Mouse (Mus musculus) kidney, adult 2 months (tissue): ENCODE measurements around the gene Gstcd. TPM values are rescaled to one million over a fixed set of nuclear protein-coding genes. Genes with fewer than 3 reads are reported as not detected.
A peak's percentile ranks its signal among the peaks of the same experiment; 100 is the strongest.

Experiments
- DNase-seq: peaks from one replicate; pipeline ENCODE4 v3.0.0; 2021
- H3K27ac ChIP-seq: fragments of 200-500 bp; 2 replicates; pipeline ENCODE4 v1.5.1; 2012; ENCODE audit warnings: low read depth, low read length, control low read depth, inconsistent platforms; ENCODE audit not compliant: insufficient read depth
- H3K27me3 ChIP-seq: fragments of 200-500 bp; replicated peaks from 2 replicates; pipeline ENCODE4 v1.6.1; 2012; ENCODE audit warnings: mild to moderate bottlenecking, moderate library complexity, low read length, inconsistent platforms; ENCODE audit not compliant: control insufficient read depth, insufficient read depth
- H3K36me3 ChIP-seq: fragments of 200-500 bp; 2 replicates; pipeline ENCODE4 v1.6.1; 2012; ENCODE audit warnings: mild to moderate bottlenecking, moderate library complexity, low read length, inconsistent platforms; ENCODE audit not compliant: control insufficient read depth, insufficient read depth
- H3K4me1 ChIP-seq: fragments of 200-500 bp; 2 replicates; pipeline ENCODE4 v1.6.1; 2011; ENCODE audit warnings: low read length; ENCODE audit not compliant: control insufficient read depth, insufficient read depth
- H3K4me3 ChIP-seq: fragments of 200-500 bp; 2 replicates; pipeline ENCODE4 v1.5.1; 2011; ENCODE audit warnings: mild to moderate bottlenecking, low read depth, low read length, control low read depth; ENCODE audit not compliant: insufficient read depth
- CTCF ChIP-seq: fragments of 200-500 bp; conservative IDR thresholded peaks from 2 replicates; pipeline ENCODE4 v1.5.1; 2011; ENCODE audit warnings: low read depth, mild to moderate bottlenecking, control low read depth, low read length, moderate library complexity, mixed read lengths; ENCODE audit not compliant: insufficient read depth, insufficient read length
- POLR2A ChIP-seq: fragments of 200-500 bp; IDR thresholded peaks from one replicate; pipeline ENCODE4 v1.6.1; 2011; ENCODE audit warnings: low read depth, low read length, control low read depth
- WGBS: fragments of 180-500 bp; shearing (Covaris S2); methylation state at CpG from one replicate; pipeline ENCODE4 v1.1.7; 2018; 5-methylcytosine and 5-hydroxymethylcytosine counted together
- polyA plus RNA-seq: library from polyadenylated mRNA; depleted of rRNA; stranded (reverse); fragments of >200 nt; gene quantifications from 2 replicates; pipeline ENCODE4 v1.2.3, GENCODE M21; 2012

Gstcd gene
- polyA plus RNA-seq, 1 experiment = 2.6 TPM

GRCm38 (mm10) chr3:133090247-133091120 lies 1.3 kb downstream of the Gstcd start:
- peak overlapping the region; percentile 92 for H3K4me3 ChIP-seq
- no peak overlapping the region for H3K27ac ChIP-seq
- 10% methylated on average over 11 of the region's 11 CpGs for WGBS
- H3K4me1 ChIP-seq = peaks cover 5% of the 10 kb centered on the region; the same call in 1 of the 2 replicates
- H3K27me3 ChIP-seq = no peaks in the 10 kb centered on the region
- H3K36me3 ChIP-seq = no peaks in the 10 kb centered on the region
- no peak for DNase-seq
- TF ChIP-seq POLR2A = no peak
- no peak for TF ChIP-seq CTCF

DNA sequence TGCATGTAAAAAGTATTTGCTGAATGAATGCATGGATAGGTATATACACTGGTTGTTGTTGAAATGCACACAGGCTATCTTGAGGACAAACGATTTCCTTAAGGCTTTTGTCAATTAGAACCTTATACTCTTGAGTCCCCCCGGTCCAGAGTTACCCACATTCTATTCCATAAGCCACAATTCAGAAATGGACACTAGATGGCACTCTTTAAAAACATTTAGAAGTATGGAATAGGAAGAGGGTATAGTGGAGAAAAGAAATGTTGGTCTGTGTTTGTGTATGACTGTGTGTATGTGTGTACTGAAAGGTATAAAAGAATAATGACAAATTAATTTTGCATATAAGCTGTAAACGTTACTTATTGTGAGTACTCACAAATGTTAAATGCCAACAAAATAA lies 6.0 kb downstream of the Gstcd start:
- WGBS = 43% methylated on average over 3 of the region's 3 CpGs
- Histone ChIP-seq H3K4me1 (peaks cover under 1% of the 10 kb centered on the region; the same call in 1 of the 2 replicates), H3K36me3 (no peaks in the 10 kb centered on the region), H3K4me3 (no peak overlapping the region), H3K27me3 (no peaks in the 10 kb centered on the region), H3K27ac (no peak overlapping the region)
- TF ChIP-seq CTCF (peak; percentile 26; the same call in 1 of the 2 replicates), POLR2A (no peak)
- peak; percentile 46 for DNase-seq

- no peak overlapping the region for H3K4me3 ChIP-seq
- WGBS = 89% methylated on average over 5 of the region's 5 CpGs
- H3K36me3 ChIP-seq = no peaks in the 10 kb centered on the region
- DNase-seq = no peak
- H3K27me3 ChIP-seq = no peaks in the 10 kb centered on the region
- H3K4me1 ChIP-seq = no peaks in the 10 kb centered on the region
- TF ChIP-seq POLR2A (no peak), CTCF (no peak)
- no peak overlapping the region for H3K27ac ChIP-seq
Measured at GRCm38 (mm10) chr3:133082736-133083135, 9.1 kb downstream of the Gstcd start.

DNA sequence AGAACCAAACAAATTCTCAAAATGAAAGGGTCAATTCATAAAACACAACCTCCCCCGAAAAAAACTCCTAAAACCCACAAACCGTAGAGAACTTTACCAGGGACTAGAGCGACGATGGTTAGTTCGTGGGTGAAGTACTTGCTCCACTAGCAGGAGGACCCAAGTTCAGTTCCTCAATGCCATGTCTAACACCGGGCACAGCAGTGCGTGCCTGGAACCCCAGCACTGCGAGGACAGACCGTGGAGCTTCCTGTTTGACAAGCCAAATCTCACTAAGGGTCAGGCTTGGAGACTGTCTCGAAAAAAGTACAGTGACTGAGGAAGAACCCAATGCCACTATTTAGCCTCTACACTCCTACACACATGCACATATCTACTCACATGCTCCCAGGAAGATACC lies 16.3 kb downstream of the Gstcd start:
- 89% methylated on average over 10 of the region's 10 CpGs for WGBS

DNA sequence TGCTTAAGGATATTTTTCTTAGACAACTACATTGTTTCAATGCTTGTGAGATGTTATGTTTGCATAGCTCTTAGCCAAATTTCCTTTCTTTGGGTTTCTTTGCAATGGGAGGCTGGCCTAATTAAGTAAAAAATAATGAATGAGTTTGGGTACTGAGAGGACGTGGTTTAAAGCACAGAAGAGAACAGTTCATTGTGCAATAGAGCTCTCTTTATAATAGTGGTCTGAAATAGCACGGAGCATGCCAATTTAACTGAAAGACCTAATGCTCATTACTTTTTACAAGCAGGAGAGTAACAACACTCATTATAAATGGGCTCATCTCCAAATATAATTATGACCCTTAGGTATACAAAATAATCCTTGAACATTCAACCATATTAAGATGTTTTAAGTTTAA lies 39.8 kb downstream of the Gstcd start:
- no peak overlapping the region for H3K27ac ChIP-seq
- no peaks in the 10 kb centered on the region for H3K4me1 ChIP-seq
- WGBS = 84% methylated on average over 2 of the region's 2 CpGs
- H3K4me3 ChIP-seq = no peak overlapping the region
- TF ChIP-seq POLR2A = no peak
- no peak for TF ChIP-seq CTCF
- H3K36me3 ChIP-seq = no peaks in the 10 kb centered on the region
- DNase-seq = no peak
- no peaks in the 10 kb centered on the region for H3K27me3 ChIP-seq

More for the DNA sequence above, 16.3 kb downstream of the Gstcd start:
- no peak overlapping the region for H3K4me3 ChIP-seq
- TF ChIP-seq POLR2A (no peak), CTCF (no peak)
- H3K27me3 ChIP-seq = no peaks in the 10 kb centered on the region
- no peak overlapping the region for H3K27ac ChIP-seq
- H3K4me1 ChIP-seq = no peaks in the 10 kb centered on the region
- no peaks in the 10 kb centered on the region for H3K36me3 ChIP-seq
- DNase-seq = no peak

DNA sequence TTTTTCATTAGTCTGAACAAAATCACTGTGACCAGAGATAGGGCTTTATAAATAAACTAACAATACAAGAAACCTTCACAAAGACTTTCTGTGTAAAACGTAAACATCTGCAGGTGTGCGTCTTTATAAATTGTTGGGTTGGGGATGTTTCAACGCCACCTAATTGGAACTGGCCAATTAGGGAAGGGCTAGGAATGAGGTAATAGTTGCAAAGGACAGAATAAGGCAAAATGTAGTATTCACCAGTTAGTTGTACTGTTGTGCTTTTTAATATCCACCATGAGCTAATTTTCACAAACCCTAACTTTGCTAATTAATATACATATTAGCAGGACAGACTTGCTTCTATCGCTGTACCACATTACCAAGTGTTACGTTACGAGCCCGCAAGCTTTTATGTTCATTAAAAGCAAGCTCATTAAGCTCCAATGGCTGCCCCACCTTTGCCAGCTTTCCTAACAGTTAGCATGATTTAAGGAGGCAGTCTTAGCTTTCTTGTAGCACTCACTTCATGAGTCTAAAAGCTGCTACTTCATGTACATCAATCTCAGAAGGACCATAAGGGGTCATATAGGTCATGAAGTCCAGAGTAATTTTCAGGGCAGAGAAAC lies 58.6 kb downstream of the Gstcd start:
- Histone ChIP-seq H3K4me1 (no peaks in the 10 kb centered on the region), H3K36me3 (no peaks in the 10 kb centered on the region), H3K4me3 (no peak overlapping the region), H3K27ac (no peak overlapping the region), H3K27me3 (no peaks in the 10 kb centered on the region)
- no peak for TF ChIP-seq POLR2A
- TF ChIP-seq CTCF = no peak
- no peak for DNase-seq
- 92% methylated on average over 7 of the region's 7 CpGs for WGBS

- H3K4me3 ChIP-seq = no peak overlapping the region
- no peaks in the 10 kb centered on the region for H3K36me3 ChIP-seq
- WGBS = 83% methylated on average over 2 of the region's 2 CpGs
- TF ChIP-seq POLR2A (no peak), CTCF (no peak)
- no peaks in the 10 kb centered on the region for H3K27me3 ChIP-seq
- no peaks in the 10 kb centered on the region for H3K4me1 ChIP-seq
- DNase-seq = no peak
- no peak overlapping the region for H3K27ac ChIP-seq
Measured at GRCm38 (mm10) chr3:133026977-133027376, 64.9 kb downstream of the Gstcd start.
